Mouse (Mus musculus) kidney, embryonic 16.5 days (tissue): ENCODE measurements at regions not wholly inside any gene's neighbourhood (a gene's known extent, or its start where the extent isn't known, plus 50 kb on each side); places are given as distances from the start of the nearest gene placed in this dataset.
"Not testable (repeated sequence)": the region's sequence is repeated elsewhere in the genome, so short reads cannot be mapped to it uniquely, and the experiment has no call there.

Experiments used
- ATAC-seq: fragments of 200-750 bp; cut with Nextera tagmentation; 2 replicates; pipeline ENCODE4 v1.8.0; 2017; ENCODE audit warnings: moderate TSS enrichment; ENCODE audit not compliant: low FRiP score, low TSS enrichment
- H3K27ac ChIP-seq: fragments of 300-500 bp; sonication (generic); 2 replicates; pipeline ENCODE4 v1.5.1; 2014; ENCODE audit warnings: low read length
- H3K27me3 ChIP-seq: fragments of 300-500 bp; sonication (generic); 2 replicates; pipeline ENCODE4 v1.6.1; 2014; ENCODE audit warnings: low read length, control low read depth, mixed read lengths; ENCODE audit not compliant: insufficient read depth
- H3K36me3 ChIP-seq: fragments of 300-500 bp; sonication (generic); 2 replicates; pipeline ENCODE4 v1.6.1; 2014; ENCODE audit warnings: low read length, control low read depth, mixed read lengths; ENCODE audit not compliant: insufficient read depth
- H3K4me1 ChIP-seq: fragments of 300-500 bp; sonication (generic); 2 replicates; pipeline ENCODE4 v1.6.1; 2014; ENCODE audit warnings: low read length, control low read depth, mixed read lengths; ENCODE audit not compliant: insufficient read depth
- H3K4me2 ChIP-seq: fragments of 300-500 bp; sonication (generic); replicated peaks from 2 replicates; pipeline ENCODE4 v1.6.1; 2014; ENCODE audit warnings: low read depth, low read length
- H3K4me3 ChIP-seq: fragments of 300-500 bp; sonication (generic); 2 replicates; pipeline ENCODE4 v1.5.1; 2014; ENCODE audit warnings: mild to moderate bottlenecking, low read length
- H3K9ac ChIP-seq: fragments of 300-500 bp; sonication (generic); replicated peaks from 2 replicates; pipeline ENCODE4 v1.6.1; 2014; ENCODE audit warnings: low read length
- H3K9me3 ChIP-seq: fragments of 300-500 bp; sonication (generic); 2 replicates; pipeline ENCODE4 v1.6.1; 2016; ENCODE audit warnings: low read length, control low read depth
- WGBS: fragments of 180-500 bp; shearing (Covaris S2); extraction: QIAGEN DNeasy Blood & Tissue Kit; methylation state at CpG from one replicate; pipeline ENCODE4 v1.1.7; 2014; 5-methylcytosine and 5-hydroxymethylcytosine counted together

DNA sequence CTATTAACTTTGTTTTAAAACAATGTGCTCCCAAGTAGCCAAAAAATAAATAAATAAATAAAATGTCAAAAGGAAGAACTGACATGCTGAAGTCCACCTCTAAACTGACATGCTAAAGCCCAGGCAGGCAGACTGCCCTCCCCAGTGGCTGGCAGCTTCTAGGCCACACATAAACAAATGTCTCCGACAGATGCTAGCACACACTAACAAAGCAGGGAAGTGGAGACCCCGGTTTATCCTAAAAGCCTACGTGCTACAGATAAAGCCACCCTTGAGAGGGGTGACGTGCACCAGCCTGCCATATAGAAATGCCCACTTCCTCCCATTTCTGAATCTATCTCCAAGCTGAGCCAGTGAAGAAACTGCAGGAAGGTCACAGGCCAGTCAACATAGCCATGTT is 194.4 kb upstream of the Gm37988 start:
- Histone ChIP-seq H3K4me2 (no peak overlapping the region), H3K27ac (no peak overlapping the region), H3K27me3 (no peaks in the 10 kb centered on the region), H3K36me3 (no peaks in the 10 kb centered on the region), H3K4me1 (0 out of 2 replicates have a peak, but pooled peaks cover 6% of the 10 kb centered on the region), H3K9ac (no peak overlapping the region), H3K4me3 (no peak overlapping the region), H3K9me3 (no peaks in the 10 kb centered on the region)
- ATAC-seq: no peak
- WGBS: 68% methylated on average over 4 of the region's 4 CpGs

DNA sequence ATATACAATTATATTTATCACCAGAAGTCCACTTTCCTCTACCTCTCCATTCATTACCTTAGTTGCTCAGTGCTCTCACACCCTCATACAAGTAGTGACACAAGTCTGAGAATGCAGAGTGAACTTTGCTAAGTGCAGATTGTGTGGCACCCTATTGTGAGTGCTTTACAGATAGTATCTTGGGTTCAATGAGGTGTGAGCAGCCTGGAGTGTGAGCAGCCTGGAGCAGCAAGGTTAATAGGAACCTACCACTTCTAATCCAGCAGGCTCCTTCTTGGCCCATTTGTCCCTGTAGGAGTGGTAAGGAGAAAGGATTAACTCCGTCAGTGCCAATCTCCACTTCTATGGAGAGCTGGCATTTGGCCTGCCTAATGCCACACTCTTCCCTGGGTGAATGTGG is 192.4 kb upstream of the Gm37988 start:
- no peak overlapping the region for H3K9ac ChIP-seq
- 0 out of 2 replicates have a peak, but pooled peaks cover 3% of the 10 kb centered on the region for H3K4me1 ChIP-seq
- no peak overlapping the region for H3K4me3 ChIP-seq
- H3K36me3 ChIP-seq: no peaks in the 10 kb centered on the region
- no peak overlapping the region for H3K27ac ChIP-seq
- no peaks in the 10 kb centered on the region for H3K9me3 ChIP-seq
- H3K27me3 ChIP-seq: no peaks in the 10 kb centered on the region
- peak; percentile 64; the same call in 1 of the 2 replicates for ATAC-seq
- 94% methylated on average over 1 of the region's 1 CpGs for WGBS
- H3K4me2 ChIP-seq: no peak overlapping the region

DNA sequence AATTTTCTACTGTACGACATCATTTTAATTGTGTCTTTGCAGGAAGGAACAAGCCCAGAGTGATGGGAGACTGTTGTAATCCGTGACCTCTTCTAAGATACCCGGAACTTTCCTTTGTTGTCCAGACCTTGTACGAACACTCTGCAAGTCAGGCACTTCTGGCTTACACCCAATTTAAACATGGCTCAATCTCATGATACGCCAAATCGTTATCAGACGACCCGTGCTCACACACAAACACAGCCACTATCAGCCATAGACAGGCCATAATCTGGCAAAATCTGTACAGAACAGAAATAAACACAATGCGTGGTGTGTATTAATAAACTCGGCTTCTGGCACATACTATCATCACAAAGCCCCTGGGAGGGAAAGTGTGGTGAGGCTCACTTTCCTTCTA is 190.2 kb upstream of the Gm37988 start:
- Histone ChIP-seq H3K9ac (no peak overlapping the region), H3K36me3 (no peaks in the 10 kb centered on the region), H3K4me1 (0 out of 2 replicates have a peak, but pooled peaks cover 3% of the 10 kb centered on the region), H3K27me3 (no peaks in the 10 kb centered on the region), H3K4me3 (no peak overlapping the region), H3K4me2 (no peak overlapping the region), H3K27ac (no peak overlapping the region), H3K9me3 (no peaks in the 10 kb centered on the region)
- WGBS: 48% methylated on average over 10 of the region's 10 CpGs
- no peak for ATAC-seq

DNA sequence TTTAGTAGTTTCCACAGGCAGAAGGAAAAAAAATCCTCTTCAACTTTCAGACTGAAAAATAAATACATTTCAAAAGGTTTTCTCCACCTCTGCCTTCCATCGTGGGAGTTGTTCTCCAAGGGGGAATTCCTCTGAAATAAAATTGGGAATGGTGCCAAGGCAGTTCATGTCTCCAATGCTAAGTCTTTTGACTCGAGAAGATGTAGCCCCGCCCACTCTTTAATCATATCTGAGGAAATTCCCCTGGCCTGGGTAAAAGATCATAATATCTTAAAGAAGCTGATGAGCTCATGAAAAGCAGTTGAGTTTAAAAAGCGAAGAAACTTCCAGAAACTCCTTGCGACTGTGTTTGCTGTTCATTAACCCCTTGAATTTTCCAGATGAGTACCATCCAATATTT is 185.3 kb upstream of the Gm37988 start:
- Histone ChIP-seq H3K27me3 (no peaks in the 10 kb centered on the region), H3K4me1 (peaks cover 5% of the 10 kb centered on the region; the same call in 1 of the 2 replicates), H3K27ac (no peak overlapping the region), H3K4me2 (no peak overlapping the region), H3K9me3 (no peaks in the 10 kb centered on the region), H3K36me3 (no peaks in the 10 kb centered on the region), H3K4me3 (no peak overlapping the region), H3K9ac (no peak overlapping the region)
- WGBS: 45% methylated on average over 5 of the region's 5 CpGs
- ATAC-seq: peak; percentile 54; the same call in 1 of the 2 replicates

GRCm38 (mm10) chr1:4623268-4623667 is 184.4 kb upstream of the Gm37988 start:
- 42% methylated on average over 2 of the region's 2 CpGs for WGBS
- Histone ChIP-seq H3K4me2 (no peak overlapping the region), H3K9me3 (no peaks in the 10 kb centered on the region), H3K9ac (no peak overlapping the region), H3K27me3 (no peaks in the 10 kb centered on the region), H3K4me3 (no peak overlapping the region), H3K4me1 (peaks cover 5% of the 10 kb centered on the region; the same call in 1 of the 2 replicates), H3K27ac (peak overlapping the region; percentile 83), H3K36me3 (no peaks in the 10 kb centered on the region)
- ATAC-seq: no peak

DNA sequence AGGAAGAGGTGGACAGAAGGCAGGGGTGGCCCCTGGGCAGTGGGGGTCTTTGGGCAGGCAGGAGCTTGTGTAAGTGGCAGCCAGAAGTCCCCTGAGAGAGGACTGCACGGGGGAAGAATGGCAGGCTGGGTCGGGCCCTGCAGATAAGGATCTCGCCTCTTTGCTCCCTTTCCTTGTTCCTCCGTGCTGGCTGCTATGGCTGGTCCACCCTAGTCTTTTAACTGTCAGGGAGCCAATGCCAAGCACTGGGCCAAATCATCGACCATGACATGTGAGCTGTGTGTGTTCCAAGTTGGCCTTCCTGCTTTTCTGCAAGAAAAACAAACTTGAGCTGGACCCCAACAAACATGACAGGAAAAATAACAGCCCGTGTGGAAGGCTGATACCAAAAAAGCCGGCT is 153.8 kb upstream of the Gm37988 start:
- Histone ChIP-seq H3K4me1 (peaks cover 18% of the 10 kb centered on the region), H3K9me3 (no peaks in the 10 kb centered on the region), H3K27ac (peak overlapping the region; percentile 59), H3K27me3 (no peaks in the 10 kb centered on the region; the same call in 1 of the 2 replicates), H3K4me2 (peak overlapping the region; percentile 29), H3K4me3 (no peak overlapping the region), H3K9ac (no peak overlapping the region; the same call in 1 of the 2 replicates), H3K36me3 (no peaks in the 10 kb centered on the region)
- ATAC-seq: peak; percentile 91
- WGBS: 6% methylated on average over 7 of the region's 7 CpGs

DNA sequence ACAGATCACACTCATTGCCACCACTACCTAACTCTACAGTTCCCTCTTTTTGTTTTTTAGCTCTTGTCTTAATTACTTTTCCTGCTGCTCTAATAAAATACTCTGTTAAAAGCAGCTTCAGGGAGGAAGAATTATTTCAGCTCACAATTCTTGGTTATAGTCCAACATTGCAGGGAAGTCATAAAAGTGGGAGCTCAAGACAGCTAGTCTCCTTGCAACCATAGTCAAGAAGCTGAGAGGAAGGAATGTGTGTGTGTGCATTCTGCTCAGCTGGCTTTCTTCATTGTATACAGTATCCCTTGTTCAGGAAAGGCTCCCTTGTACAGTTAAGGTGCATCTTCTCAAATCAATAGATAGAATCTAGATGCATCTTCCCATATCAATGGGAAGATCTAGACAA is 152.4 kb upstream of the Gm37988 start:
- Histone ChIP-seq H3K36me3 (no peaks in the 10 kb centered on the region), H3K4me2 (no peak overlapping the region), H3K9ac (no peak overlapping the region), H3K27ac (0 out of 2 replicates have a peak overlapping the region, but pooled peaks have one; percentile 63), H3K4me3 (no peak overlapping the region), H3K27me3 (no peaks in the 10 kb centered on the region; the same call in 1 of the 2 replicates), H3K4me1 (peaks cover 18% of the 10 kb centered on the region), H3K9me3 (no peaks in the 10 kb centered on the region)
- ATAC-seq: 0 out of 2 replicates have a peak, but pooled peaks have one; percentile 46

DNA sequence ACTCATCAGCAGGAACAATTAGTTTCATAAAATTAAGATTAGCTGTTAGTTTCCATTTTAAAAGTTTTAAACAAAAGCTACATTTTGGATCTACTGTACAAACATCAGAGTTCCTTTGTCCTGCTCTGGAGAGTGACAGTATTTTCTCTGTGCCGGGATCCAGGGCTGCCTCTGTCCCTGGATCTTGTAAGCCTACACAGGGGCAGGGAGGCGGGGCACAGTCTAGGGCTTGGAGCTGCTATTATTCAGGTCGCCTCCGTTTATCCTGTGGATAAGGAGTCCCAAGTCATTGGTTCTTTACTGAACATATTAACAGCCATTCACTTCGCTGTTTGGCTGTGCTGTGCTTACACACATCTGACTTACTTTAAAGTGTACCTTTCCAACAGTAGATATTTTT is 150.8 kb upstream of the Gm37988 start:
- Histone ChIP-seq H3K9ac (no peak overlapping the region), H3K4me1 (peaks cover 18% of the 10 kb centered on the region), H3K4me2 (no peak overlapping the region), H3K27ac (no peak overlapping the region), H3K9me3 (no peaks in the 10 kb centered on the region), H3K27me3 (no peaks in the 10 kb centered on the region; the same call in 1 of the 2 replicates), H3K4me3 (no peak overlapping the region), H3K36me3 (no peaks in the 10 kb centered on the region)
- ATAC-seq: no peak
- 49% methylated on average over 5 of the region's 5 CpGs for WGBS

GRCm38 (mm10) chr1:4660081-4660480 is 147.6 kb upstream of the Gm37988 start:
- H3K27me3 ChIP-seq, H3K9ac ChIP-seq, H3K4me3 ChIP-seq, H3K4me2 ChIP-seq, H3K9me3 ChIP-seq, H3K36me3 ChIP-seq, H3K4me1 ChIP-seq, ATAC-seq, H3K27ac ChIP-seq: not testable (repeated sequence)
- WGBS: 82% methylated on average over 7 of the region's 7 CpGs

- not testable (repeated sequence) for H3K27ac ChIP-seq, H3K9ac ChIP-seq, H3K36me3 ChIP-seq, H3K4me3 ChIP-seq, ATAC-seq, H3K9me3 ChIP-seq, H3K4me1 ChIP-seq, H3K27me3 ChIP-seq, H3K4me2 ChIP-seq
- 90% methylated on average over 5 of the region's 5 CpGs for WGBS
Measured at GRCm38 (mm10) chr1:4660616-4661015, 147.1 kb upstream of the Gm37988 start.
